Mouse (Mus musculus): ENCODE data around the gene Fkrp. TPM values are rescaled to one million over a fixed set of nuclear protein-coding genes. Genes with fewer than 3 reads are reported as not detected.
A peak's percentile ranks its signal among the peaks of the same experiment; 100 is the strongest.

Fkrp gene
- polyA plus RNA-seq, 1 experiment from 2014 or later, result 30.9 TPM

DNA sequence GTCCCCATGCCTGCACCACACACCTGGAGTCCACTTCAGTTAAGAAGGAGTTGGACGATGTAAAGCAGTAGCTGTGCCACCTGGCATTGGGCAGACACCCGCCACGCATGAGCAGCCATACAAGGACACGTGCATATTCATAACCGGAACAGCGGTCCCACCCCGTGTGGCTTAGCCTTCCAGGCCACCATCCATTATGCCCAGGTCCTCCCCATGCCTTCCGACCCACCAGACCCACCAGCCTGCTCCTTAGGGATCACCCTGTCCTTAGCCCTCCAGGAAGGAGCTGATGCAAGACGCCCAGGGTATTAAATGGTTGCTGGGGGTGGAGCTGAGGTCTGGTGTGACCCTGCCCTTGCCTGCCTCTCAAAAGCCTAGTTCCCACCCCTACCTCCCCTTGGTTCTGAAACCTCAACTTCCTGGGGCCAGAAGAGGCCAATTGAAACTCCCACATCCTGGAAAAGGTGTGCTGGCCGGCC is 32.0 kb downstream of the Fkrp start:
- no peak for ATAC-seq (ENCODE audit: insufficient number of reproducible peaks, insufficient read depth, low FRiP score, low read depth)
- Histone ChIP-seq H3K9ac (ENCODE audit: low read length) (peak overlapping the region; percentile 86; the same call in 1 of the 2 replicates), H3K9me3 (ENCODE audit: control insufficient read depth, low read length) (no peaks in the 10 kb centered on the region), H3K4me3 (ENCODE audit: control insufficient read depth in 1 of 2, insufficient read depth in 1 of 2, low read depth in 1 of 2, low read length in 2 of 2) (peak overlapping the region; percentile 1 to 61; a peak in 1 of 4 replicates), H3K36me3 (ENCODE audit: control insufficient read depth, insufficient read depth, low read length) (peaks cover 20% of the 10 kb centered on the region; the same call in 1 of the 2 replicates), H3K27me3 (ENCODE audit: control insufficient read depth, insufficient read depth, low read length) (no peaks in the 10 kb centered on the region), H3K4me1 (ENCODE audit: control insufficient read depth in 2 of 2, insufficient read depth in 2 of 2, low read length in 2 of 2) (peaks cover 21 to 36% of the 10 kb centered on the region in 2 experiments), H3K4me2 (ENCODE audit: low read length) (peak overlapping the region; percentile 88), H3K27ac (replicated peaks in 1 of 2; ENCODE audit: control insufficient read depth in 1 of 2, insufficient read depth in 1 of 2, low read depth in 2 of 2, low read length in 2 of 2) (peak overlapping the region in 1 of 2 experiments; percentile 61; a peak in 2 of 4 replicates)
- 75% methylated on average over 10 of the region's 10 CpGs for WGBS

- Histone ChIP-seq H3K4me3 (ENCODE audit: control insufficient read depth in 1 of 2, insufficient read depth in 1 of 2, low read depth in 1 of 2, low read length in 2 of 2) (peak overlapping the region; percentile 61 to 64), H3K27ac (replicated peaks in 1 of 2; ENCODE audit: control insufficient read depth in 1 of 2, insufficient read depth in 1 of 2, low read depth in 2 of 2, low read length in 2 of 2) (peak overlapping the region; percentile 50 to 61), H3K27me3 (ENCODE audit: control insufficient read depth, insufficient read depth, low read length) (no peaks in the 10 kb centered on the region), H3K36me3 (ENCODE audit: control insufficient read depth, insufficient read depth, low read length) (peaks cover 16% of the 10 kb centered on the region; the same call in 1 of the 2 replicates), H3K9me3 (ENCODE audit: control insufficient read depth, low read length) (no peaks in the 10 kb centered on the region), H3K4me2 (ENCODE audit: low read length) (peak overlapping the region; percentile 88), H3K4me1 (ENCODE audit: control insufficient read depth in 2 of 2, insufficient read depth in 2 of 2, low read length in 2 of 2) (peaks cover 21 to 36% of the 10 kb centered on the region in 2 experiments), H3K9ac (ENCODE audit: low read length) (peak overlapping the region; percentile 86)
- 35% methylated on average over 17 of the region's 17 CpGs for WGBS
- peak; percentile 45; the same call in 1 of the 2 replicates for ATAC-seq (ENCODE audit: insufficient number of reproducible peaks, insufficient read depth, low FRiP score, low read depth)
Measured at GRCm38 (mm10) chr7:16783758-16784415, 32.6 kb downstream of the Fkrp start.

DNA sequence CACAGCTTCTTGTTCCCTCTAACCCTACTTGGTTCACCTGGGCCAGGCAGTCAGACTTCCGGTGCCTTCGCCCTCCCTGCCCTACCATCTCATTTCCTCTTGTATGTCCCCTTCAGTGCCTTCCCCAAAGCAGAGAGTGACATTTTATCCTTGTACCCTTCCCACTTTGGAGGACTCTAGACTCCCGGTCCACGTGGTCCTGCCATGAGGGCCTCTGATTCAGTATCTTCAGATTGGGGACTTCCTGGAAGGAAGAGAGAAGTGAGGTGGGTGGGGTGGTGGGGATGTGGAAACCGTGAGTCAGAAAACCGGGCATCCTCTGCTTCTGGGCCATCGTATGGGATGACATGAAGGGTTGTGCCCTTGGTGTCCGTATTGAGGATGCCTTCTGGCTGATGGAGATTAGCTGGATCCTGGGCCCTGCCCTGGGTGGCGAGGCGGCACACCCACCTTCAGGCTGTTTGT is 33.3 kb downstream of the Fkrp start:
- peak overlapping the region; percentile 86 for H3K9ac ChIP-seq (ENCODE audit: low read length)
- no peak for ATAC-seq (ENCODE audit: insufficient number of reproducible peaks, insufficient read depth, low FRiP score, low read depth)
- no peaks in the 10 kb centered on the region for H3K9me3 ChIP-seq (ENCODE audit: control insufficient read depth, low read length)
- H3K4me3 ChIP-seq (ENCODE audit: control insufficient read depth in 1 of 2, insufficient read depth in 1 of 2, low read depth in 1 of 2, low read length in 2 of 2), result peak overlapping the region; percentile 61 to 64
- peaks cover 21 to 36% of the 10 kb centered on the region in 2 experiments for H3K4me1 ChIP-seq (ENCODE audit: control insufficient read depth in 2 of 2, insufficient read depth in 2 of 2, low read length in 2 of 2)
- peak overlapping the region; percentile 88 for H3K4me2 ChIP-seq (ENCODE audit: low read length)
- H3K27ac ChIP-seq (replicated peaks in 1 of 2; ENCODE audit: control insufficient read depth in 1 of 2, insufficient read depth in 1 of 2, low read depth in 2 of 2, low read length in 2 of 2), result peak overlapping the region; percentile 50 to 61
- 18% methylated on average over 10 of the region's 10 CpGs for WGBS
- H3K27me3 ChIP-seq (ENCODE audit: control insufficient read depth, insufficient read depth, low read length), result no peaks in the 10 kb centered on the region
- peaks cover 16% of the 10 kb centered on the region; the same call in 1 of the 2 replicates for H3K36me3 ChIP-seq (ENCODE audit: control insufficient read depth, insufficient read depth, low read length)

DNA sequence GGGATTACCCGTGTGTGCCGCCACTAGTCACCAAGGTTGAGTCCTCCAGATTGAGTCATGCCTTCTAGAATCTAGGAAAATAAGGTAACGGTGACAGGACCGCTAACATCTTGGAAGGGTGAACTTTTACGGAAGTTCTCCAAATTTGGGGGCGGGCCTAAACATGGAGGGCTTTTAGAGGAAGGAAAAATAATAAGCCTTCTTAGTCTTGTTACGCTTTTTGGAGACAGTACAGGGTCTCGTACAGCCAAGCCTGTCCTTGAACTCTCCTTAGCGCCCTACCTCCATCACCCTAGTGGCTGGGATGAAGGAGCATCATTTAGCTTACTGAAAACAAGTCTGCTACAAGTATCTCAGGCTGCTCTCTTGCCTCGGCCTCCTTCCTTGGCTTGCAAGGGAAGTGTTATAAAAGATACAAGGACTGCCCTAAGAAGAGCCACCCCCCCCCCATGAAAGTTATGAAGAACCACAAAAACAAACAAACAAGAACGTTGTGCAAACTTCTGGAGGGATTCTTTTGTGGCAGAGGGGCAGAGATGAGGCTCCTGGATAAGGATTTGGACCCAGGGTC is 33.9 kb downstream of the Fkrp start:
- Histone ChIP-seq H3K9ac (ENCODE audit: low read length) (peak overlapping the region; percentile 86), H3K27ac (replicated peaks in 1 of 2; ENCODE audit: control insufficient read depth in 1 of 2, insufficient read depth in 1 of 2, low read depth in 2 of 2, low read length in 2 of 2) (peak overlapping the region in 1 of 2 experiments; percentile 61; a peak in 2 of 4 replicates), H3K4me3 (ENCODE audit: control insufficient read depth in 1 of 2, insufficient read depth in 1 of 2, low read depth in 1 of 2, low read length in 2 of 2) (peak overlapping the region; percentile 61 to 64), H3K4me1 (ENCODE audit: control insufficient read depth in 2 of 2, insufficient read depth in 2 of 2, low read length in 2 of 2) (peaks cover 21 to 36% of the 10 kb centered on the region in 2 experiments), H3K27me3 (ENCODE audit: control insufficient read depth, insufficient read depth, low read length) (no peaks in the 10 kb centered on the region), H3K4me2 (ENCODE audit: low read length) (peak overlapping the region; percentile 88), H3K36me3 (ENCODE audit: control insufficient read depth, insufficient read depth, low read length) (peaks cover 16% of the 10 kb centered on the region; the same call in 1 of the 2 replicates), H3K9me3 (ENCODE audit: control insufficient read depth, low read length) (no peaks in the 10 kb centered on the region)
- WGBS, result 9% methylated on average over 11 of the region's 11 CpGs
- no peak for ATAC-seq (ENCODE audit: insufficient number of reproducible peaks, insufficient read depth, low FRiP score, low read depth)

DNA sequence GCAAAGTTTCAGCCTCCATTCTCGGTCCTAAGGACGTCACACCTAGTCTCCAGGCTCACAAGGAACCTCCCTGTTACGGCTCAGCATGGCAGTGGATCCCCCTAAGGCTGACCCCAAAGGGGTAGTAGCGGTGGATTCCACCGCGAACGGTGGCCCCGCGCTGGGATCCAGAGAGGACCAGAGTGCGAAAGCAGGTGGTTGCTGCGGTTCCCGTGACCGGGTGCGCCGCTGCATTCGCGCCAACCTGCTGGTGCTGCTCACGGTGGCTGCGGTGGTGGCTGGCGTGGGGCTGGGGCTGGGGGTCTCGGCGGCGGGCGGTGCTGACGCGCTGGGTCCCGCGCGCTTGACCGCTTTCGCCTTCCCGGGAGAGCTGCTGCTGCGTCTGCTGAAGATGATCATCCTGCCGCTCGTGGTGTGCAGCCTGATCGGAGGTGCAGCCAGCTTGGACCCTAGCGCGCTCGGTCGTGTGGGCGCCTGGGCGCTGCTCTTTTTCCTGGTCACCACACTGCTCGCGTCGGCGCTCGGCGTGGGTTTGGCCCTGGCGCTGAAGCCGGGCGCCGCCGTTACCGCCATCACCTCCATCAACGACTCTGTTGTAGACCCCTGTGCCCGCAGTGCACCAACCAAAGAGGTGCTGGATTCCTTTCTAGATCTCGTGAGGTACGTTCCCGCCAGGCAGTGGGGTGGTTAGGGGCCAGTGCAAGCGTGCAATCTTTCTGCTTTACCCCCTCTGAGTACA is 34.5 kb downstream of the Fkrp start:
- H3K9ac ChIP-seq (ENCODE audit: low read length), result peak overlapping the region; percentile 86
- peak overlapping the region; percentile 61 to 64 for H3K4me3 ChIP-seq (ENCODE audit: control insufficient read depth in 1 of 2, insufficient read depth in 1 of 2, low read depth in 1 of 2, low read length in 2 of 2)
- peaks cover 11% of the 10 kb centered on the region; the same call in 1 of the 2 replicates for H3K36me3 ChIP-seq (ENCODE audit: control insufficient read depth, insufficient read depth, low read length)
- no peaks in the 10 kb centered on the region for H3K9me3 ChIP-seq (ENCODE audit: control insufficient read depth, low read length)
- H3K27ac ChIP-seq (replicated peaks in 1 of 2; ENCODE audit: control insufficient read depth in 1 of 2, insufficient read depth in 1 of 2, low read depth in 2 of 2, low read length in 2 of 2), result peak overlapping the region in 1 of 2 experiments; percentile 42; a peak in 2 of 4 replicates
- H3K4me2 ChIP-seq (ENCODE audit: low read length), result peak overlapping the region; percentile 88
- 0 out of 2 replicates have a peak, but pooled peaks have one; percentile 4 for ATAC-seq (ENCODE audit: insufficient number of reproducible peaks, insufficient read depth, low FRiP score, low read depth)
- peaks cover 21 to 36% of the 10 kb centered on the region in 2 experiments for H3K4me1 ChIP-seq (ENCODE audit: control insufficient read depth in 2 of 2, insufficient read depth in 2 of 2, low read length in 2 of 2)
- WGBS, result under 1% methylated on average over 60 of the region's 60 CpGs
- H3K27me3 ChIP-seq (ENCODE audit: control insufficient read depth, insufficient read depth, low read length), result no peaks in the 10 kb centered on the region

DNA sequence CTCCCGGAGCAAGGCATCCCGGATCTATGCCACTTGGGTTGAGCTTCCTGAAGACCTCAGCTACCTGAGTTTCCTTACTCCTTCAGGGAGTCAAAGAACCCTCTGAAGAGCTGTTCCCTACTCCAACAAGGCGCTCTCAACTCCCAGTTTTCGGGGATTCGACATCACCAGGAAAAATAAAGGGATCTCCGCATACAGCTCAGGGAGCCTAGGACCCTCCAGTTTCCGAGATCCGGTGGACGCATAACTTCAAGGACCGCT is 35.0 kb downstream of the Fkrp start:
- Histone ChIP-seq H3K27ac (replicated peaks in 1 of 2; ENCODE audit: control insufficient read depth in 1 of 2, insufficient read depth in 1 of 2, low read depth in 2 of 2, low read length in 2 of 2) (peak overlapping the region in 1 of 2 experiments; percentile 64; a peak in 2 of 4 replicates), H3K9ac (ENCODE audit: low read length) (peak overlapping the region; percentile 86), H3K36me3 (ENCODE audit: control insufficient read depth, insufficient read depth, low read length) (peaks cover 6% of the 10 kb centered on the region; the same call in 1 of the 2 replicates), H3K4me1 (ENCODE audit: control insufficient read depth in 2 of 2, insufficient read depth in 2 of 2, low read length in 2 of 2) (peaks cover 21 to 36% of the 10 kb centered on the region in 2 experiments), H3K4me2 (ENCODE audit: low read length) (peak overlapping the region; percentile 88), H3K9me3 (ENCODE audit: control insufficient read depth, low read length) (no peaks in the 10 kb centered on the region), H3K27me3 (ENCODE audit: control insufficient read depth, insufficient read depth, low read length) (no peaks in the 10 kb centered on the region), H3K4me3 (ENCODE audit: control insufficient read depth in 1 of 2, insufficient read depth in 1 of 2, low read depth in 1 of 2, low read length in 2 of 2) (peak overlapping the region; percentile 61 to 64)
- WGBS, result under 1% methylated on average over 10 of the region's 10 CpGs
- ATAC-seq (ENCODE audit: insufficient number of reproducible peaks, insufficient read depth, low FRiP score, low read depth), result no peak

All from heart, embryonic 14.5 days (tissue).